Mouse (Mus musculus): Measurements from ENCODE around the gene Rbm20. TPM values are rescaled to one million over a fixed set of nuclear protein-coding genes. Genes with fewer than 3 reads are reported as not detected.
A peak's percentile ranks its signal among the peaks of the same experiment; 100 is the strongest.
"Not testable (repeated sequence)": the region's sequence is repeated elsewhere in the genome, so short reads cannot be mapped to it uniquely, and the experiment has no call there.

Gene Rbm20
- total RNA-seq, 2 experiments from 2014 or later: 4.0 to 5.8 TPM

DNA sequence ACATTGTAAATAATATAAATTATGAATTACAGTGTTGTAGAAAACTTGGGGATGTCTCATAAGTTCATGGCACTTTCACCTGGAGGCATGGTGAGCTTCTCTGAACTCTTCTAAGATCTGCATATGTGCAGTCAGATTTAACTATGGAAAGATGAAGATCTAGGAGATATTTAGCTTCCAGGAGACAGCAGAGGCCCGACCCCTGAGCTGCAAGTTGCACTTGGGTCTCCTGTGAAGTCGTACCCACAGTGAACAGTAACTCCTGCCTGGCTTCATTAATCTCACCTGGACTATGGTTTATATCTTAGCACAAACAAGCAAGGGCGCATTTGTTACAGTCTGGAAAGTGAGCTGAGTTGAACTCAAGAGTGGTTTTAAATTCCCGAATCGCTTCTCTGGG, 124.3 kb downstream of the Rbm20 start:
- Histone ChIP-seq H3K27ac (no peak overlapping the region), H3K4me3 (no peak overlapping the region)
- DNase-seq (ENCODE audit: extremely low spot score in 1 of 2, low spot score in 2 of 2): no peak
- no peak for TF ChIP-seq CTCF (IDR thresholded peaks at IDR 0.05)
- intact Hi-C loops (cut with DNase I): no loop called here

DNA sequence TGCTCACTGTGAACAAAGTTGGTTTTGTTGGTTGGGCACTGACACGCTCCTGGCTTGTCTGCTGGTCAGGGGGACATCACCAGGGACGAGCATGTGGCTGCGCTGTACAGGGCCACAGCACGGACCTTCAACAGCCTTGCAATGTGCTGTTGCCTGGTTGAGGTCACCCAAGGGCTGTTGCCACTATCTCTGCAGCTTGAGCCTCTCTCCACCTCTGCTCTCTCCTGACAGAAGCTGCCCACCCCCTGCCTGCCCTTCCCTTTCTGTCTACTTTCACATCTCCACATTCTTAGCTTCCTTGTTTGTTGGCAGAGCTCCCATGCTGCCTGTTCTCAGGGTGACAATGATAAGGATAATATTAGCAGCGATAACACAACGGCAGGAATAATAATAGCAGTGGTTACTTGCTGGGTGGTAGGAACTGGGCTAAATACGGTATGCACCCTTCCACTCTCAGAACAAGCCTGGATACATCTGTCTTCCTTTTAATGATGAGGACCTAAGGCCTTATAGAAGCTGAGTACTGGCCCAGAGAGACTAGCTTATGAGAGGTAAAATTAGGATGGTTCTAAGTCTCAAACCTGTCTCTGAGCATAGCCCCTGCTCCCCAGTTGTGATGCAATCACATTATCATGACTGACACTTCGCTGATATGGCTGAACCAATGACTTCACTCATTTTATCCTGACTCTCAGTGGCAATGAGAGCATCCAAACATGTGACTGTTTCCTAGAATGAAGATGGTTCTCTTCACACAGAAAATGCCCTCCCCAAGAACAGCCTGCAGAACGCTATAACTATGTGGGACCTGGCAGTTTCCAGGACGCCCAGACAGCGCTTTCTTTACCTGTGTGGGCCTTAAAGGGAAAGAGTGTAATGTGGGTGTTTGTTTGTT, 124.9 kb downstream of the Rbm20 start:
- intact Hi-C loops (cut with DNase I): no loop called here
- no peak overlapping the region for H3K4me3 ChIP-seq

GRCm38 (mm10) chr19:53803954-53804353, 126.8 kb downstream of the Rbm20 start:
- H3K27ac ChIP-seq: no peak overlapping the region
- TF ChIP-seq CTCF (IDR thresholded peaks at IDR 0.05): no peak
- H3K4me3 ChIP-seq: no peak overlapping the region
- intact Hi-C loops (cut with DNase I): no loop called here
- no peak for DNase-seq (ENCODE audit: extremely low spot score in 1 of 2, low spot score in 2 of 2)

More for the DNA sequence above, 124.9 kb downstream of the Rbm20 start:
- TF ChIP-seq CTCF (IDR thresholded peaks at IDR 0.05): no peak
- DNase-seq (ENCODE audit: extremely low spot score in 1 of 2, low spot score in 2 of 2): no peak
- no peak overlapping the region for H3K27ac ChIP-seq

DNA sequence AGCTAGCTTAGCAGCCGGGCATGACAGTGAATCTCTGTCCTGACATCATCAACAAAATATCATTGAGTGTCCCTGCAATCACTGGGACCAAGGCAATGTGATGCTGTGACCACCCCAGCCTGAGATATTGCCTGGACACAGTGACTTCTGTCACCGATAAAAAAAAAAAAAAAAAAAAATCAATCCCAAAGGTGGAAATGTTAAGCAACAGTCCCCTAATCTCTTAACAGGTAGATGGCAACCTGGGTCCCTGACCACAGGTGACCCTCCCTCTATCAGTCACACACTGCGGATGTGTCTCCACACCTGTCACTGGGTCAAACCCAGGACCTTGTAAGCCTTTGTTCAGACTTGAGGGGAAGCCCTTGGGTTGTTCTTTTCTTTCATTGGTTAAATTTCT, 128.0 kb downstream of the Rbm20 start:
- intact Hi-C loops (cut with DNase I): loop anchor here (5.0 kb wide), 2 partner anchors 47 to 97 kb away; no protein-coding TSS in a partner anchor
- no peak for DNase-seq (ENCODE audit: extremely low spot score in 1 of 2, low spot score in 2 of 2)
- no peak overlapping the region for H3K4me3 ChIP-seq
- H3K27ac ChIP-seq: no peak overlapping the region
- TF ChIP-seq CTCF (IDR thresholded peaks at IDR 0.05): no peak

DNA sequence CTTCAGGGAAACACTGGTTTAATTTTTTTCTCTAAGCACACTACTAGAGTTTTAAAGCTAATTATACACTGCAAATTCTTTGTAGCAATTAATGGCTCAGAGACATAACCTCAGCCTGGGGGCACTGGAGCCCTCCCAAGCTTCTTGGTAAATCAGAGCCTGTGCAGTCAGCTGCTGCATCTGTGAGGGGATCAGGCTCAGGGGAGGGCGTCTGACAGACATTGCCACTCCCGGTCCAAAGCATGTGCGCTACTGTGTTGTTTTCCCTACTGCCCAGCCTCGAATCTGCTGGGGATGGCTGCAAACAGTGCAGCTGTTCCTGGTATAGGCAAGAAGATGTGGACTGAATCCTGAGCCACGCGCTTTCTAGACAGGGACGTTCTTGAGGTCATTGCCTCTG, 129.0 kb downstream of the Rbm20 start:
- no peak overlapping the region for H3K27ac ChIP-seq
- intact Hi-C loops (cut with DNase I): loop anchor here (5.0 kb wide), 2 partner anchors 46 to 96 kb away; no protein-coding TSS in a partner anchor
- no peak for TF ChIP-seq CTCF (IDR thresholded peaks at IDR 0.05)
- DNase-seq (ENCODE audit: extremely low spot score in 1 of 2, low spot score in 2 of 2): no peak
- H3K4me3 ChIP-seq: no peak overlapping the region

GRCm38 (mm10) chr19:53806526-53807275, 129.6 kb downstream of the Rbm20 start:
- H3K4me3 ChIP-seq; DNase-seq (ENCODE audit: extremely low spot score in 1 of 2, low spot score in 2 of 2): not testable (repeated sequence)
- intact Hi-C loops (cut with DNase I): loop anchor here (5.0 kb wide), 2 partner anchors 46 to 96 kb away; no protein-coding TSS in a partner anchor
- H3K27ac ChIP-seq: peak overlapping the region; percentile 73

- DNase-seq (ENCODE audit: extremely low spot score in 1 of 2, low spot score in 2 of 2): no peak
- peak overlapping the region; percentile 73 for H3K27ac ChIP-seq
- intact Hi-C loops (cut with DNase I): loop anchor here (5.0 kb wide), 2 partner anchors 45 to 95 kb away; no protein-coding TSS in a partner anchor
- H3K4me3 ChIP-seq: no peak overlapping the region
- no peak for TF ChIP-seq CTCF (IDR thresholded peaks at IDR 0.05)
Observed at GRCm38 (mm10) chr19:53807276-53807801, 130.2 kb downstream of the Rbm20 start.

DNA sequence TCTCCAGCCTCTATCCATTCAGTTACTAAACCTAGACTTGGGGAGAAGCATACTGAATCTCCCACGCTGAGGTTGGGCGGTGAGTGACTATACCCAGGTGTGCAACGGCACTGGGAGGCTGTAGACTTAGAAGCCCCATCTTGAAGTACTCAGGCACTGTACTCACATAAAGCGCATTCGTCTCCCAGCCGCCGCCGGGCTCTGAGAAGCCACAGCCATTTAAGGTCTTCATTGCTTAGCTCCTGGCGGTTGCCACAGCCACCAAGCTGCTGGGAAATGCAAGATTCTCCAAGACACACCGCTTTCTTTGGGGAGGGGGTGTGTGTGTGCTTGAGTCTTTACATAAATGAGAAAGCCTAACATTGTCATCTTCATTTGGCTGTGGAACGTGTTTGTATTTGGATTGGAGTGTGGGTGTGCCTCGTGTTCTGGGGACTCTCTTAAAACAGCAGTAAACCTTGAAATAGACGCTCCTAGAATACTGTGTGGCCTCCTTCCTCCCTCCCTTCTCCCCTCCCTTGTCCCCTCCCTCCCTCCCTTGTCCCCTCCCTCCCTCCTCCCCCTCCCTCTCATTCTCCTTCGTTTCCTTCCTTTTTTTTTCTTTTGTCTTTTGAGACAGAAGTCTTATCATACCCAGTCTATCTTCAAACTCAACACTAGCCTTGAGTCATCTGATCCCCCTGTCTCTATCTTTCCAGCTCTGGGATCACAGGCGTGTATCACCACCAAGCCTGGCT, 131.1 kb downstream of the Rbm20 start:
- peak in 1 of 2 experiments; percentile 37 for DNase-seq (ENCODE audit: extremely low spot score in 1 of 2, low spot score in 2 of 2)
- Histone ChIP-seq H3K4me3 (no peak overlapping the region), H3K27ac (peak overlapping the region; percentile 73)
- intact Hi-C loops (cut with DNase I): loop anchor here (5.0 kb wide), 2 partner anchors 44 to 94 kb away; no protein-coding TSS in a partner anchor
- TF ChIP-seq CTCF (IDR thresholded peaks at IDR 0.05): no peak

GRCm38 (mm10) chr19:53809185-53809861, 132.2 kb downstream of the Rbm20 start:
- TF ChIP-seq CTCF (IDR thresholded peaks at IDR 0.05): no peak
- peak; percentile 42 for DNase-seq (ENCODE audit: extremely low spot score in 1 of 2, low spot score in 2 of 2)
- H3K4me3 ChIP-seq: no peak overlapping the region
- intact Hi-C loops (cut with DNase I): loop anchor here (5.0 kb wide), 2 partner anchors 43 to 93 kb away; no protein-coding TSS in a partner anchor
- peak overlapping the region; percentile 66 for H3K27ac ChIP-seq

DNA sequence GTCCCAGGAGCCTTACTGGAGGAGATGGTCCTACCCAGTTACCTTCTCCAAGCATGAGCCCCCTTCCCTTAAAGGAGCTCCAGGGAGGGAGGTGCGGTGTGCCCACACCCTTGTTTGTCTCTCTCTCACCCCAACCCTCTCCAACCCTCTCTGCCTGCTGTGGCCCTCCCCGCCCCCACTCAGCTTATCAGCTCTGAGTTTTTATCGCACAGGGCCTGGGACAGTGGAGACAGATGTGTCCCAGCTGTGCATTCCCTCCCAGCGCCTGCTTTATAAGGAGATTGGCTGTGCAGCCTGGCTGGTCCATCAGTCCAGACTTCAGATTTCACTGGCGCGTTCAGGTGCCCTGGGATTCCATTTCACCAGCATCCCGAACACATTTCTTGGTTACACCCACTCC, 132.9 kb downstream of the Rbm20 start:
- TF ChIP-seq CTCF (IDR thresholded peaks at IDR 0.05): no peak
- no peak for DNase-seq (ENCODE audit: extremely low spot score in 1 of 2, low spot score in 2 of 2)
- Histone ChIP-seq H3K4me3 (no peak overlapping the region), H3K27ac (peak overlapping the region; percentile 52)
- intact Hi-C loops (cut with DNase I): no loop called here

- no peak for DNase-seq (ENCODE audit: extremely low spot score in 1 of 2, low spot score in 2 of 2)
- intact Hi-C loops (cut with DNase I): no loop called here
- TF ChIP-seq CTCF (IDR thresholded peaks at IDR 0.05): no peak
- Histone ChIP-seq H3K4me3 (no peak overlapping the region), H3K27ac (peak overlapping the region; percentile 52)
Observed at GRCm38 (mm10) chr19:53810584-53810983, 133.5 kb downstream of the Rbm20 start.
